Mouse (Mus musculus): Measurements from ENCODE around the gene Serpina3g.

The Serpina3g gene

GRCm38 (mm10) chr12:104279056-104279435 is 43.0 kb downstream of the Serpina3g start:
- DNase-seq (ENCODE audit: low spot score in 2 of 2), result no peak

DNA sequence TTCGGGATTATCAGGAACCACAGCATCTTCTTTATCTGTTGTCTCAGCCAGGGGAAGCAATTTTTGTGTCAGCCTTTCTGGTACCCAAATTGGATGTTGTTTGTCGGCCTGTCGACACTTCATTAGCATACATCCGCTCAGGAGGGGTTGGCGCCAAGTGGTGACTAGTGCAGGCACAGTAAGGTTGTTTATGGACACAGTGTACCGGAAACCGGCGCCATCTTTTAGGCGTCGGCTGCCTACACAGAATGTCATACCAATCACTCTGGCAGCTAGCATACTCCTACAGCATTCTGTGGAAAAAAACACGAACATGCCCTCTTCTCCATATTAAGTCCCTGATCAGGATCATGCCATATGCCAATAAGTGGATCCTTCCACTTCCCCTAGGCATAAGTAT is 47.3 kb downstream of the Serpina3g start:
- no peak for DNase-seq (ENCODE audit: low spot score in 2 of 2)

DNA sequence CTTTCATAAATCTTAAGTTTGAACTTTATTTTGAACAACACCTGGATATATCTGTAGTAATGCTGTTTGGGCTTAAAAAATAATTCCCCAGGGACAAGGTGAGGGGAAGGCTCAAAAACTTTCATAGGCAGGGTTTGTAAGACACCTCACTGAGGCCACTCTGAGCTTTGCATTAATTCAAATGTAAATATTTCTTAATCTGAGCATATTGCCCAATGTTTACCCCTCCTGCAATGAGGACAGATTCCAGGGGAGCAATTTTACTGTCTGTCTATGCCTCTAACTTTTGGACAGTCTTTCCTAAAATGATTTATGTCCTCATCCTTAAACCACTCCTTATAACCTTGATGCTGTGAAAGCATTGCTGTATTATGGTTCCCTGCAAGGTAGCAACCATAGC is 52.3 kb downstream of the Serpina3g start:
- no peak for DNase-seq (ENCODE audit: low spot score in 2 of 2)

DNA sequence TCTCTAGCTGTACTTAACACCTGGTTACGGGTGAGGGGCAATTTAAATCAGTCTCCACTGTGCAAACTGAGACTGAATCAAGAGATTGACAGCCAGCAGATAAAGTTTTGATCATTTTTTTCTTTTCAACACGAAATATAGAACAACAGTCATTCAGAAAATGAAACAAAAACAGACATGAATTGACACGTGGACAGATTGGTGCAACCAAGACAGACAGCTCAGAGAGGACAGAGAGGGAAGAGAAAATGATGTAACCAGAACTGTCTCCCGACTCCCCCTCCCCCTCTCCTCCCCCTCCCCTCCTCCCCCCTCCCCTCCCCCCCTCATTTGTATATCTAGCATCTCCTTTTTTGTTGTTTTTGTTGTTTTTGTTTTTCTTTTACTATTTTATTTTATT is 53.8 kb downstream of the Serpina3g start:
- no peak for DNase-seq (ENCODE audit: low spot score in 2 of 2)

Measured in urinary bladder, postnatal 36 days (tissue).